Mouse (Mus musculus) megakaryocyte-erythroid progenitor cell, adult 5-6 weeks (primary cell): ENCODE measurements at regions not wholly inside any gene's neighbourhood (a gene's known extent, or its start where the extent isn't known, plus 50 kb on each side); places are given as distances from the start of the nearest gene placed in this dataset.

Experiments
- ATAC-seq: replicated peaks from 2 replicates; pipeline ENCODE4 v1.8.0; 2016; ENCODE audit warnings: mild to moderate bottlenecking, inconsistent platforms; ENCODE audit not compliant: severe bottlenecking, poor library complexity, low FRiP score, low TSS enrichment

DNA sequence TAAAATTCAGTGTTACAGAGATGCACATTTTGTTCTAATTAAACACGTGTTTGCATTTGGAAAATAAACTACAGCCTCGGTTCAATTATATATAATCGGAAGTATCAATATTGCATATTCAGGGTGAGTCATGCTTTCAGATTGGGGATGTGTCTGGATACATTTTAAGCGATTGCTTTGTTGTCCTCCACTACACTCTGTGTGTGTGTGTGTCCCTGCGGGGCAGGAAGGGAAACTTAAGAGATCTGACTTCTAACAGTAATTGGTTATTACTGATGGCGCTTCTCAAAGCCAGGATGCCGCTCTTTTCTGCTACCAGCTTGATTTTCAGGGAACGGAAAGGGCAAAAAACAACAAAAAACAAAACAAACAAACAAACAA, 409.3 kb downstream of the Rnd3 start:
- no peak for ATAC-seq

DNA sequence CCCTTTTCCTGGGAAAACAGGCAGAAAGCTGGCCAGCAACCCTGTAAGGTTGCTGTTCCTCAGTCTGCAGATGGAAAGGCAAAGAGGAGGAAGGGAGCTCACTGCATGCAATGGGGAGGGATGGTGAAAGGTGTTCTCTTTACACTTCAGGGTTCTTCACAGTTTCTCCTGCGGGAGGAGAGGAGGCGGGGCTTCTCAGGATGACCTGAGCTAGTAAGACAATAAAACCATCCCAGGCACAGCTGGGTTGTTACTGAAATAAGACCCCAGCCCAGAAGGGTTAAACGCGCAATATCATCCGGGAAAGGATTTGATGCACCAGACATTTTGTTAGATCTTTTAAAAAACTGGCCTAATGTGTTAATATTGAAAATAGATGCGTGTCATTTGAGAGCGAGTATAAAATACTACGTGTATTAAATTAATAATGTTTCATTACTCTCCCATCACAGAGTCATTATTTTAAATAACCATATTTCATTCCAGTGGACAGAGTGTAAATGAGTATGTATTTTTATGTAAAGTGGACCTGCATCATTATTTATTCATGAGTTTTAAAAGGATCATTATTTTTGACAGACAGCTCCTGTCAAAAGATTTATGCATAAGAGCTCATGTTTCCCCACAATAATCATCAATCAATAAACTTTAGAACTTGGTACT, 409.8 kb downstream of the Rnd3 start:
- no peak for ATAC-seq

DNA sequence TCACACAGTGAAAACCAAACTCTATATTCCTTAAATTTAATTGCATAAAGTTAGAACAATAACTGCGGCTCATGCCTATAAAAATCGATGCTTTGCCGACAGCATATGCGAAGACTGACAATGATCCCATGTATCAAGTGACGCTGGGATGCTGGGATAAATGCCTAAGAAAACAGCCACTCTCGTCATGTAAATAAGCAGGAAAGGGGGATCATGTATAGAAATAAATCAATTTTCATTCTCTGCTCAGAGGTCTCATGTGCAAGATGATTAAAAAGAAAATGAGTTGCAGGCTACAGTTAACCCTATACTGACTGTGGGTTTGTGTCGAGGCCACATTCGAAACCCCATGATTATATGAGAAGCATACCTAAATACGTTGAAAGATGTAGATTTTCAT, 411.2 kb downstream of the Rnd3 start:
- no peak for ATAC-seq

DNA sequence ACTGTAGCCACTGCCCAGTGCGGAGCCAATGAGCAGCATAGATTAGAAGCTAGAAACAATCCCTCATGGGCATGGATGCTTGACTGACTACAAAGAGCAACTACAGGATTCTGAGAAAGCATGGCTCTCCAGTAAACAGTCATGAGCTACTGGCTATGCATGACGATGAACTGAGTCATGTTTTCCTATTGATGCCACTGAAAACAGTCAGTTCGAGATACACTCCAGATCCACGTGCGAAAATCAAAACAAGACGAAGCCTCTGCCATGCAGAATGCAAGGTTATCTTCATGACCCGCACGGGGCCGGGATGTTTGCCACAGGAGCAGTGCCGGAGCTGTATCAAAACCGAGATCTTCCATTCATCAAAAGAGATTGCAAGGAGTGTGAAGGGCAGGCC, 413.9 kb downstream of the Rnd3 start:
- no peak for ATAC-seq

DNA sequence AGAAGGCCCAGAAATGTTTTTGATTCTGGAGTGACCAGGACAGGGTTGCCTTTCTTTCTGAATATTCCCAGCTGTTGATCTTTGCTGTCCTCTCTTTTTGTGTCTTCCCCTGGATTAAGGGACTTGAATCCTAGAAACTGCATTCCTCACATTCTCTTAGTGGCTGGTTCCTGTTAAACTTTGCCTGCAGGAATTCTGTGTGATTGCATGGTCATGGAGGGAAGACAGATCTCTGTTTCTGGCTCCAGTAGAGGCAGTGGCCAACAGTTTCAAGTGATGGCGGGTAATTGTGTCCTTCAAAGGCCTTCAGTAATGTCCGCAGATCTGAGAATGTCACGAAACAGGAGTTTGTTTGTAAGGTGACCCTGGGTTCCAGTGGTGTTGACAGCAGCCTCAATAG, 410.1 kb upstream of the Mmadhc start:
- no peak for ATAC-seq

DNA sequence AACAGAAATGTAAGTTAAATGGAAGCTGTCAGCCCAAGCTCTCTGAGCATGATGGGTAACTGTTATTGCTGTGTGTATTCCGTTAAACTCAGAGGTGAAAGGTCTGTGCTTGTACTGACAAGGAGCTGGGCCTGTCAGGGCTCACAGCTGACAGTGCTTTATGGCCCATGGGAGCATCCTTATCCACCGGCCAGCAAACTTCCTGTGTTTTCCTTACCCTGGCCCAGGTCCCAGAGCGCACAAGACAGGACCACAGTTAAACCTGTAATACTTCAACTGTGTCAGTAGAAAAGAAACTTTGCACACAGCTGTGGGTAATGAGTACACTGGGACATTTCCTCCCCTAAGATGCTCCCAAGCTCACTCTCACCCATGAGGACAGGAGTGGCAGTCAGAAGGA, 407.7 kb upstream of the Mmadhc start:
- no peak for ATAC-seq

DNA sequence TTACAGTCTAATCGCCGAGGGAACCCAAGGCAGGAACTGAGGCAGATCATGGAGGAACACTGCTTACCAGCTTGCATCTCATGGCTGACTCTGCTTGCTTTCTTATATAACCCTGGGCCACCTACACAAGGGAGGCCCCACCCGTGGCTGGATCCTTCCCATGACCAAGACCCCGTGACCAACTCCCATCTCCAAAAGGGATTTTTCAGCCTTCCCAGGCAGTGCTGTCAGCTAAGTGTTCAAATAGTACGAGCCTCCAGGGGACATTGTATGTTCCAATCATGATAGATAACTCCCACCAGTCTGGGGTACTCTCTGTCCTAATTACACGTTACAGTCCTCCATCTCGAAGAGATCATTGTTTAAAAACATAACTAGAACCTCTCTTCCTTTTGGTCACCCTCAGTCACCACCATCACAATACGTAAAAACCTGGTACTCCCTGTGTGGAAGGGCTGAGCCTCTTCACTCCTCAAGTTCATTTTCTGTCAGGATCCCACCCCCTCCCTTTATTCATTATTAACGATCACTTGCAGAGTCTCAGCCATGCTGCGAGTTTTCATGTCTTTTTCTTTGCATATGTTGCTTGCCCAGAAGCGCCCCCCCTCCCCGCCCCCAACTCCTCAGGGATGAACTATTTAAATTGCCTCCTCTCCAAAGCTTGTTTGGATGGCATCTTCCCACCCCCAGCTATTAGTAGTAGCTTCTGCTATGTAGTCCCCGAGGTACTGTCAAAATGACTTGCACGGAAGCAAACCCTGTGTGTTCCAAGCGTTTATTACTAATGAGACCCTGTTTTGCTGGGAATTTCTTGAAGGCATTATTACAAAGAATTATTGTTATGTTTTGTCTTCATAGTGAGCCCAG, 406.2 kb upstream of the Mmadhc start:
- no peak for ATAC-seq

DNA sequence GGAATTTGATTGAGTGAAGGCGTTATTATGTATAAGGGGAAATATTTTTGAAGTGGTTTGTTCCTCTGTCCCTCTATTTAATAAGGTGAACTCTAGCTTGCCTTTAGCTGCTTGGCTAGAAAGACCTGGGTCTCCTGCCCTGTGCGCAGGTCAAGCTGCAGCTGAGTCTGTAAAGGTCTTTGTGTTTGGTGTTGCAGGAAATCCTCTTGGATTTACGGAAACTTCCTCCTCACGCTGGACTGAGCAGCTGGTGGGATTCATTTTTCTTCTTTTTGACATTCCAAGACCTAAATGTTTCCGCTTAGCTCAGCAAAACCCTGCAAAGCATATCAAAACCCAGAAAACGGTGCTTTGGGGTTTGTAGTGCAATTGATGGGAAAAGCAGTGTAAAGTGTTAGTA, 402.2 kb upstream of the Mmadhc start:
- ATAC-seq = no peak

DNA sequence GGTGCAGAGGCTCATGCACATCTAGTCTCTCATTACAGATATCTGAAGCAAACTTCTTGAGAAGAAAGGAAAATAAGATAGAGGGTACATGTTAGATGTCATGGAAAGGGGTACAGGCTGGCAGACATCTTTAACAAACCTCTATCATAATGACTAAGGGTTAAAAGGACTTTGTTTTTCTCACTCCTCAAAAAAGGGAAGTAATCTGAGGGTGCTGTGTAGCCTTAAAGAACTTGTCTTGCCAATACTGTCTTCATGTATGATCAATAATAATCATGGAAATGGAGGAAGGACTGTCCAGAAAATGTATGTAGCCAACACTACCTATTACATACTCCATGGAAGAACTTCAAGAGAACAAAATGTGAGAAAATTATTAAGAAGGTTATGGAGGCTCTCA, 400.0 kb upstream of the Mmadhc start:
- no peak for ATAC-seq

DNA sequence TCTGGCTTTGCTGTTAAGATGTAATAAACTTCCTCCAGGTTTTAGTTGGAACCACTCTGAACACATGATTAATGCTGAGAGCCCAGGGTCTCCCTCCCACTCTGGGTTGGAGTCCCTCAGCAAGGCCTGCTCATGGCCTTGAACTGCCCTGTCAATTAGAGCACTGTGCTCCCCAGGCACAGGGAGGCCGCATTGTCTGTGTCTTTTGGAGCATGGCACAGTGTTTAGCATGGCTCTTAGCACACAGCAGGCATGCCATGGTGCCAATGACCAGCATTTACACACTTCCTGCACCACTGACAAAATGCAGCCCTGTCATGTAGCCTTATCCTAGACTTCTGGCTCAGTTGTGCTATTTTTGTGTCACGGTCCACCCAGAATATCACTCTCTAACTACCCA, 398.2 kb upstream of the Mmadhc start:
- no peak for ATAC-seq

DNA sequence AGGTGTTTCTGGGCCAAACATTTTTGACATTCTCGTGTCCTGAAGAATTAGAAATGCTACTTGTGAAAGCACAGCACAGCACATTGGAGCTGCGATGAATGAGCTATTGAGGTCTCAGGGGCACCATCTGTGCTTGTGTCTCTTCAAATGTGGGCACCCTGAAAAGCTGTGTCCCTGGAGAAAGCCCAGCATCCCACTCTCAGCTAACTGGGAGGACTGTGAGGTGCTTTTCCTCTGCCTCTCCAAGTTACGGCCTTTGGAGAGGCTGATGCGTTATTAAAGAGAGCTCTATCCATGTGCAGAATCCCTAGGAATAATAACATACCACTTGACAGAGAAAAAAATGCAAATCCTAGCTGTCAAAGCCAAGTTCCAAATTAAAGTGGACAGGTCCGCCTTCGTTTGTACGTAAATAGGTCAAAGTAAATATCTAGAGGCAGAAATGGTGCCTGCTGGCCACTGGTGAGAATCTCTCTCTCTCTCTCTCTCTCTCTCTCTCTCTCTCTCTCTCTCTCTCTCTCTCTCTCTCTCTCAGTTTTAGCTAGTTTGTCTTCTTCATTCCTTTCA, 397.3 kb upstream of the Mmadhc start:
- ATAC-seq = no peak

DNA sequence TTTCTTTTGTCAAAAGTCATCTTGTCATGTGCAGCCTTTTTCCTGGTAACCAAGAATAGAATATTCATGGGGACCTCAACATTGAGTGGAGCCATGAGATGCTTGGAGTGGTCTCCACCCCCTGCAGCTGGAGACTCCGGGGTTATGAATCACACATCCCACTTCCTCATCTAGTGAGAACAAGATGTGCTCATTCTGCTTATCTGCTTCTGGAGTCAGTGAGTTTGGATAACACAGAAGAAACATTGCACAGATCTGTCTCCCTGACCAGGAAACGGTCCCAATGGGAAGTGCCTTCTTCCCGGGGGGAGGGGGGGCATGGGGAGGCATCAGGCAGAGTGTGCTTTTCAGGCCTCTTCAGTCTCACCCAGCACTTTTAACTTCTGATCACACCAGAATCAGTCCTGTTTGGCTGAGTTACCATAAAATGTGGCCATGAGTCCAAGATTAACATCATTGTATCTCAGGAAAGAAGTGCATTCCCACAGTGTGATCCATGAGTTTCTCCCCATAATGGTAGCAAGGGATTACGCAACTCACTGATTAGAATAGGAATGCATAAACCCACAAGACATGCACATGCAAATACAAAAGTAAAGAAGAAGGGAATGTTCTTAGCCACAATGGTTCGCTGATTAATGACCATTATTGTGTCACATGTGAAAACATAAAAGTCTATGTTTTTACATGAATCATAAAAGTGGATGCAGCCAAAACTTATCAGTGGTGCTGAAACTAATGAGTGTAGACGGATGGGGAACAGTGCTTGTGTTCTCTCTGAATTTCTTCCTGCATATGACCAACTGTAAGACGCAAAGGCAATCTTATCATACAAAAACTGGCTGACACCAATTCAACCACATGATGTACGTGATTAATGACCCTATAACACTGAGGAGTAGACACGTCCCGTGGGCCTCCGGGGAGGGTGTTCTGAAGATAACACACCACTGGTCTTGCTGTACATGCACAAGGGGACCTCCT, 393.8 kb upstream of the Mmadhc start:
- ATAC-seq = no peak

DNA sequence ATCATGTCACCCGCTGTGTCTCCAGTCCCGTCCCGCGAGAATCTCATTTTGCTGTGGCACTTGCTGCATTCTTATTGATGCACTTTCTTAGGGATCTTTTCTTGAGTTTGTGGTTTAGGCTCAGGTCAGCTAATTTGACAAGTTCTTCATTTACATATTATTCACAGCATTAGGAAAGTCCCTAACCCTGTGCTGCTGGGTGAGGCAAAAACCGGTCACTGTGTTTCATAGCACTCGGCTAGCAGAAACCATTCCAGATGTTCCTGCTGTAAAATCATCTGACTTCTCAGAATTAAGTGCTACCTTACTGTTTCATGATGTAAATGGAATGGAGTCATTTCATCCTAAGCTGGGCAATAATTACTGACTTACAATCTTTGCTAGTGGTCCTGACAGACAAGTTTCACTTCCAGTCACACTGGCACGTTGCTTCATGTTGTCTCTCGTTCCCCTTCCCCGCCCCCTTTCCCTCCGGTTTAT, 391.1 kb upstream of the Mmadhc start:
- ATAC-seq = no peak

DNA sequence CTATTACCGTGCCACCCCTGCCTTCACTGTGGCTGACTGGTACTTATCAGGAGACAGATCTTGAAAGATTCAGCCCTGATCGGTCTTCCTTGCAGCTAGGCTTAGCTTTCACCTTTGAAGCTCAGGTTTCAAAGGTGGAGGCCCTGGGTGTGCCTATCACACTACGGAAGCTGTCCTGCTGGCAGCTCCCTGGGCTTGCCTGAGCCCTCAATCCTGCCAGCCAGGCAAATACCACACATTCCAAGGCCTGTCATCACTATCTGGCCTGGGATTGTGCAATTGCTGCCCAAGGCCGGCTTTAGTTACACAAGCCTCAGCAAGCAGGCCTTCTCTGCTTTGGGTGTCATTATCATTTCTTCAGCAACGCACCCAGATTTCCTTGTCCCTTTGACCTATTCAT, 390.6 kb upstream of the Mmadhc start:
- no peak for ATAC-seq

DNA sequence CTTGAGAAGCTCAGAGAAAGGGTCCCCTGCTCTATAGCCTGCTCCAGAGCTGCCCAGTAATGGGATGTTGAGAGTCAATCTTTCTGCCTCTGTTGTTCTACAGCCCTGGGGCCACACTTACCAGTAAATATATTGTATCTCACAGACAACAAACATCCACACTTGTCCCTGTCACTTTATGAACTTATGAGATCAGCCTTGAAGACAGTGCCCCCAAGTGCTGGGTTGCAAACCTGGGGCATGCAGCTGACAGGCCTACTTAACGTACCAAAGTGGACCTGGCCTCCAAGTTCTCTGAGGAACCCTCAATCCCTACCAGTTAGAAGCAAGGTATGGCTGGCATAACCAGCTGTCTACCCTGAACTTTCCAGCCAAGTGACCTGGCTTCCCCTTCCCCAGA, 380.9 kb upstream of the Mmadhc start:
- no peak for ATAC-seq

DNA sequence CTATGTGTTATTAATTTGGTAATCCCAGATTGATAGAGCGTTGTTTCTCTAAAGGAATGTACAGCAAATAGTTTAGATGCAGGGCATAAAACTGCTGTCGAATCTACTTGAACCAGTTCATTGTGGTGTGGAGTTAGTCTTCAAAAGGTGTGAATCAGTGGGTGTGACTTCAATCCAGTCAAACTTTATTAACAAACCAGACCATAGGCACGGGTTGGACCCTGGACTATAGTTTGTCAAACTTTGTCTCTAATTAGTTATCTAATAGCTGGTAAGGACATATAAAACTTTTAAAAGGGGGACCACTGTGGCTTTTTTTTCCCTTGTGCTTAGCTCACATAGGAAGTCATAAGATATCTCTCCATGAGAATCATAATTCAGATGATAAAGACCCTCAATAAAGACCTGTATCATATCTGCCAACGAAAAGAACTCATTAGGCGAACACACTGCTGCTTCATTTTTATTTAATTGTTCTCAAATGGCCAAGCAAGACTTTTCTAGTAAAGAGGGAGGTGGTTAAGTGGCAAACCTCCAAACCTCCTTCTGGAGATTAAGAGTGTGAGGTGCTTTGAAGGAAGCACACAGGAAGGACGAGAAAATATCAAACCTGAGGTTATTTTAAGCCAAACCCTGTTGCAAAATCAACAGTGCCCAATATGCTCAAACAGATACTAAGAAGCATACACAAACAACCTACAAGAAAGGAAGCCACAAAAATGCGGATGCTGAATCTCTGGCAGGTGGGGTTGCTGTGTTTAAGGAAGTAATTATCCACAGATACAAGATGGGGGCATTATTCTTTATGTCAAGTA, 379.3 kb upstream of the Mmadhc start:
- ATAC-seq = no peak

DNA sequence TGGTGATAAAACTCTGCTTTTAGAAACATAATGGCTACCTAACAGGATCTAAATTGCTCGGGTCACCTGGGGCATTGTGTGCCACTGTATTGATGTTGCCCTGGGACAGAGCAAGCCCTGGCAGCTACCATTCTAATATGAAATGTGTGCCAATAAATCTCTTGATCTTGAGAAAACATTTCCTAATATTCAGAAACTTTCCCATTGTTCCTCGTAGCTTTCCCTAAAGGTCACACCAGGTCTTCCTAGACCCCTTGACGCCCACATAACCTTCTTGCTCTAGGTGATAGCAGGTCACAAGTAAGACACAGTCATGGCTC, 378.2 kb upstream of the Mmadhc start:
- no peak for ATAC-seq

DNA sequence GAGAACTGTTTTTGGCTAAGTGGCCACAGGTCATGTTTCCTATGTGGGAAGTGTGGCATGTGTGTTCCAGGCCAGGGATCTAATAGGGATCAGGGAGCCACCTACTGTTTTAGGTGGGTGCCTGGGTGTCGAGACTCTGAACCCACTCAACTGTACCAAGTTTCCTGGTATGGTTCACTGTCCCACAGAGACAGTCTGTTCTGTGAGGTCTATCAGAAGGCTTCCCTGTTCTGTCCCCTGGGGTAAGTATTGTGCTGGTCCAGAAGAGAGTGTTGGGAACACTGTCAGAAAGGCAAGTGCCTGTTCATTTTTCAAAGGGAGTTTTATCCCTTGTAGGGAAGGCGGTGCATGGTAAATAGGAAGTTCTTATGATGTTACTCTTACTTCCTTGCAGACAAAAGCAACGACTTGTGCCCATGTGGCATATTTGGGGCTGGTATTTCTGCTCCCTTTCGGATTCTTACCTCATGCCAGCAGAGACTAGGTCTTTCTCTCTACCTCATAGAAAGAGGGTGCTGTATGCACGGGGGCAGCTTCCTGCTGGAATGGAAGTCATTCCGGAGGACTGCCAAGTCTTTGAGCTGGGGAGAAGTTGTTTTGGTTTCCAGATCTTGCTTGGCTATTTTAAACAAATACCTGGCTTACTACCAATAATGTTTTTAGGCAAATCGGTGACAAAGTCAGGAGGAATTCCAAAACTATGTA, 377.7 kb upstream of the Mmadhc start:
- ATAC-seq = no peak
